Mouse (Mus musculus): ENCODE results near the gene Mymx.

Mymx gene

DNA sequence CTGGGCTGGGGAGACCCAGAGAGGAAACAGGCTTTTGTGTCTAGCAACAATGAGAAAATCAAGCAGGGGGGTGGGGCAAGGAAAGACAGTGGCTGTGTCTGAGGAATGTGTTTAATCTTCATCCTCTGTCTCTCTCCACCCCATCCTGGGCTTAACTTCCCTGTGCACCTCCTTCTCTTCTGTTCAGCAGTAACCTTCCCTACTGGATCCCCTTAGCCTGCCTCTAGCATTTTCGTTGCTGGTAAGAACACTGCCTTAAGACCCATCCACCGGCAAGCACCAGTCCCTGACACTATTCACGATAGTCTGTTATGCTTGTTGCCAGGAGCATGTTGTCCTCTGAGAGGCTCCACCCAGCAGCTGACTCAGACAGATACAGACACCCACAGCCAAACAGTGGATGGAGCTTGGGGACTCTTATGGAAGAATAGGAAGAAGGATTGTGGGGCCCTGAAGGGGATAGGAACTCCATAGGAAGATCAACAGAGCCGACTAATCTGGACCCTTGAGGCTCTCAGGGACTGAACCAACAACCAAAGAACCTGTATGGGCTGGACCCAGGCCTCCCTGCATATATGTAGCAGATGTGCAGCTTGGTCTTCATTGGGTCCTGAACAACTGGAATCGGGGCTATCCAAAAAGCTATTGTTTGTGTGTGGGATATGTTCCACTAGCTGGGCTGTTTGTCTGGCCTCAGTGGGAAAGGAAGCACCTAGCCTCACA, 8.4 kb upstream of the Mymx start:
- no peak for DNase-seq (ENCODE audit: low spot score)

DNA sequence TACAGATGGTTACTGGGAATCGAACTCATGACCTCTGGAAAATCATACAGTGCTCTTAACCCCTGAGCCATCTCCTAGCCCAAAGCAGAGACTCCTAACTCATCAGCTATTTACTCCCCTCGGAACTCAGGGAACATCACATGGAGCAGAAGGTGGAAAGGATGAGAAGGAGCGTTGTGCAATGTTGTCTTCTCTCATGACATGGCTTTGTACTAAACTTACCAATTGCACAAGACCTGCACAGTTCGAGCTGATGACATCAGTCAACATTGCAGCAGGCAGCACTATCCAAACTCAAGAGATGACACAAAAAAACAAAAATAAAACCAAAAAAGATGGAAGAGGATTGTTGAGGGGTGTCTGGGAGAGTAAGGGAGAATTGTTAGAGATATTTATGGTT, 6.5 kb upstream of the Mymx start:
- no peak for DNase-seq (ENCODE audit: low spot score)

- no peak for DNase-seq (ENCODE audit: low spot score)
These were observed 5.3 kb upstream of the Mymx start for GRCm38 (mm10) chr17:45606992-45607879.

- DNase-seq (ENCODE audit: low spot score), result no peak
These were observed 1.1 kb upstream of the Mymx start for GRCm38 (mm10) chr17:45602984-45603383.

DNA sequence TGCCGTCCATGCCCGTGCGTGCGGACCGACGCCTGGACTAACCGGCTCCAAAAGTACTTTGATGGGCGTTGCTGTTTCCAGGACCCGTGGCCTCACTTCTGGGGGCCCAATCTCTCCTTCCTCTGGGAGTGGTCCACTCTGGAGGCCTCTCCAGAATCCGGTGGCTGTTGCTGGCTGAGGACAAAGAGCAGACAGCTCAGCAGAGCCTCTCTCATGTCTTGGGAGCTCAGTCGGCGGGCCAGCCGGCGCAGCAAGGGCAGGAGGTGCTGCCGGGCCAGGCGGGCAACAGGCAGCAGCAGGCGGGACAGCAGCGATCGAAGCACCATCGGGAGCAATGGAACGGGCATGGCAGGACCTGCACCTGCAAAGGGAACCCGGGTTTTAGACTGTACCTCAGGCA, 577 bp downstream of the Mymx start:
- no peak for DNase-seq (ENCODE audit: low spot score)

DNA sequence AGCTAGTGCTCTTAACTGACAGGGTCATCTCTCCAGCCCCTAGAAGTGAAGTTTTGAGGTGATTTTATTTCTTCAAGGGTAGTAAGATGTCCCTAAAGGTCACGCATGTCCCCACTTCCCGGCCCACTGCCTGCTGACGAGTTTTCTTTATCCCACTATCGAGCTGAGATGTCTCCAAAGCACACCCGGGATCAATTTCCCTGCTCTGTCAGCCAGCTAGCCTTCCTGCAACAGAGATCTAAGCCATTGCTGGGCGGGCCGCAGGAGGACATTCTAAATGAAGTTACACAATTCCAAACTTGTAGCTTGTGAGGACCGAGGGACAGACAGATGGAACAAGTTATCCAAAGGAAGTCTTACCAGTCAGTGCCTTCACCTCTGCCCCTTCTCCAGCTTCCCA, 1.6 kb downstream of the Mymx start:
- no peak for DNase-seq (ENCODE audit: low spot score)

GRCm38 (mm10) chr17:45599446-45600242, 2.3 kb downstream of the Mymx start, which contains the start of gene Slc29a1:
Gene Slc29a1 (minus strand): TSS chr17:45599606.
- DNase-seq (ENCODE audit: low spot score), result peak; percentile 76

DNA sequence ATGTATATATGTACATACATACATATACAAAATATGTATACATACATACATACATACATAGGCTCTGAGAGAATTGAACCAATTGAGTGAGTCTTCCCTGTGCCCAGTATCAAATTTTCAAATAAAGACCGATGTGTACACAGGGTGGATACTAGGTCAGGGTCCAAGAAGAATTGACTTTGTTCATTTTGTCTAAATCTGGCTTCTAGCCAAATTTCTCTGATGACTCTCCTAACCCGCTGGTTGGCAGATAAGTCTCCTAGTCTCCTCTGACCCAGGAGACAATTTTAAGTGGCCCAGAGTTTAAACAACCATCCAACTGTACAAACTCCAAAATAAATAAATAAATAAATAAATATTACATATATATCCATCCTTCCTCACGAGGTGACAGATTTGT, 3.0 kb downstream of the Mymx start:
- no peak for DNase-seq (ENCODE audit: low spot score)

DNA sequence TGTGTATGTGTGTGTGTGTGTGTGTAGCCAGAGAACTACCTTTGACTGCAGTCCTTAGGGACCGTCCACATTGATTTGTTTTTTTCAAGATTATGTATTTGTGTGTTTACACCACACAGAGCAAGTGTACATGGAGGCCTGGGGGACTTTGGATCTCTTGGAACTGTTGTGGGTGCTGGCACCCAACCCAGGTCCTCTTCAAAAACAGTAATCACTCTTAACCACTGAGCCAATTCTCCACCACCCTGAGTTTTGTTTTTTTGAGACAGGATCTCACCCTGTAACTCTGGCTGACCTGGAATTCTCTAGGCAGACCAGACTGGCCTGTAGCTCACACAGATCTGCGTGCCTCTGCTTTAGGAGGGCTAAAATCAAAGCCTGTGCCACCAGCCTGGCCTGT, 3.5 kb downstream of the Mymx start:
- DNase-seq (ENCODE audit: low spot score), result no peak

GRCm38 (mm10) chr17:45597787-45598186, 4.1 kb downstream of the Mymx start:
- DNase-seq (ENCODE audit: low spot score), result no peak

GRCm38 (mm10) chr17:45596631-45597396, 5.1 kb downstream of the Mymx start:
- DNase-seq (ENCODE audit: low spot score), result peak; percentile 81

GRCm38 (mm10) chr17:45595736-45596390, 6.0 kb downstream of the Mymx start:
- DNase-seq (ENCODE audit: low spot score), result no peak

DNA sequence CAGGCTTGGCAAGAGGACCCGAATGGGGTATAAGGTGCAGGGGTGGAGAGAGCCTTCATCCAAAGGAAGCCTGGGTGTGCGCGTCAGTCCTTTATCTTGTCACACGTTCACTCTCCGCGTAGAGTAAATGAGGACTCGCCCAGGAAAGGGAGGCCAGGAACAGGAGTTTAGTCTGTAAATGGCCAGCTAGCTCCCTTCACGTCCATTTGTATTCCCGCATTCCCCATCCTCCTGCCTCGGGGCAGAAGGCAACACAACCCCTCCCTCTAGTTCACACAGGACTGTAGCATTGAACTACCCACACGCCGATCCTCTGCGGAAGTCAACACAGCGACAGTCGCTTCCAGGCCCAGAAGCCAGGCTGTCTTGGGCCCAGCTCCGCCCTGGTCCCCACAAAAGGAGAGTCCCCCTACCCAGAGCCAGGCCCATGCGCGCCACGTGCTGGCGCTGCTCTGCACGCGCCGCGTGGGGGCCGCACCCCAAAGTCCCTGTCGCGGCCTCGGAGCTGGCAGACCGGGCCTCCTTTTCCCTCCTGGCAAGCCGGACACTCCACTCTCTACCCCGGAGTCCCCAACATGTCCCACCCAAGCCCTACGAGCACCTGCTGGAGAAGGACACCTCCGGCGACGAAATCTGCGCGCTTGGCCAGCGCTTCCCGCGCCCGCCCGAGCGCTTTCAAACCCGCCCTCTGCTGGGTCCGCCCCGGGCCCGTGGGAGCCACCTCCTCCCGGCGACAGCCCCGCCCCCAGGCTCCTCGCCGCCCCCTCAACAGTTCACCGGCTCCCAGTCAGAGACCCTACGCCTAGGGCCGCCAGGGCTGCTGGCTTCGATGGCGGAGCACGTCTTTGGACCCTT, 6.8 kb downstream of the Mymx start:
- peak; percentile 76 for DNase-seq (ENCODE audit: low spot score)

- DNase-seq (ENCODE audit: low spot score), result no peak
These were observed 7.7 kb downstream of the Mymx start for GRCm38 (mm10) chr17:45594195-45594594.

- DNase-seq (ENCODE audit: low spot score), result no peak
These were observed 8.4 kb downstream of the Mymx start for GRCm38 (mm10) chr17:45593479-45593878.

- peak; percentile 47 for DNase-seq (ENCODE audit: low spot score)
These were observed 9.1 kb downstream of the Mymx start for GRCm38 (mm10) chr17:45592606-45593431.

DNA sequence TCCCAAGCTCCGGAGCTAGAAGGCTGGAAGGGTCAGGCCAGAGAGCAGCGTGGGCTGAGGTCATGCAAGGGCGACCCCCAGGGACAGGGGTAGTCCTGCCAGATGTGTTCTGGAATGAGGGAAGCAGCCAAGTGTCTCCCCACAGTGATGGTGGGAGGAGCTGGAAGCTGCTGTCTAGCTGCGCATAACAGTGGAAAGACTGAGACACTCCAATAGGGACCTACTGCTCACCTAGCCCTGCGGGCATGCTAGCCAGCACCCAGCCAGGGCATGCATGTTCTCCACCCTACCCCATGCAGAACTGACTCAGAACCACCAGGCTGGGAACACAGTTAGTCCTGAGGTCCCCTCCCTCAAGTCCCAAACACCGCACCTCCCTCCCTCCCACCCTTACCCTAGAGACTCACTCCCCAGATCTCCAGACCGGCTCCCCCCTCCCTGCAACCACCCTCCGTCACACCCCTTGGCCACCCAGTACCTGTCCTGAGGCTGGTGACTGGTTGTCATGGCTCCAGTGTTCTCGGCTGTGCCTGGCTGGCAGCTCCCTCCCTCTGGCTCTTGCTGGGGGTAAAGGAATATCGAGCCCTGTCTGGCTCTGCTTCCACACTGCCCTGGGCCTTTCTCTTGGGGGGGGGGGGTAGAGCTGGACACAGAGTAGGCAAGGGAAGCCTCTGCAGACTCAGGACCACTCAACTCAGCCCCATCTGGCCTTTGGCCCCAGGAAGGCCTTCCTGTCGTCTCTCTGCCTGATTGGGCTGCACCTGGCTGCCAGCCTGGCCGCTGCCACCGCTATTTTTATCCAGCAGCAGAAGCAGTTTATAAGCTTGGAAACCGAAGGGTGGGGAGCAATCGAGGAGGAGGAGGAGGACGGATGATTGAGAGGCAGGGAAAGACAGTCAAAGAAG, 9.9 kb downstream of the Mymx start:
- DNase-seq (ENCODE audit: low spot score), result no peak

GRCm38 (mm10) chr17:45590410-45590809, 11.5 kb downstream of the Mymx start:
- no peak for DNase-seq (ENCODE audit: low spot score)
